Mouse (Mus musculus) midbrain, embryonic 11.5 days (tissue): ENCODE results near the gene Zdhhc13. TPM values are rescaled to one million over a fixed set of nuclear protein-coding genes. Genes with fewer than 3 reads are reported as not detected.
A peak's percentile ranks its signal among the peaks of the same experiment; 100 is the strongest.

Experiments
- ATAC-seq: fragments of 200-750 bp; cut with Nextera tagmentation; 2 replicates; pipeline ENCODE4 v1.8.0; 2017; ENCODE audit warnings: moderate TSS enrichment, moderate library complexity; ENCODE audit not compliant: low FRiP score
- DNase-seq: peaks from one replicate; pipeline ENCODE4 v3.0.0; 2015; ENCODE audit warnings: low spot score; ENCODE audit errors: missing footprints
- H3K27ac ChIP-seq: fragments of 300-500 bp; sonication (generic); 2 replicates; pipeline ENCODE4 v1.5.1; 2014; ENCODE audit warnings: low read depth, low read length
- H3K27me3 ChIP-seq: fragments of 300-500 bp; sonication (generic); 2 replicates; pipeline ENCODE4 v1.6.1; 2014; ENCODE audit warnings: mild to moderate bottlenecking, low read length, moderate library complexity, mixed read lengths; ENCODE audit not compliant: control insufficient read depth, insufficient read depth
- H3K36me3 ChIP-seq: fragments of 300-500 bp; sonication (generic); 2 replicates; pipeline ENCODE4 v1.6.1; 2014; ENCODE audit warnings: mild to moderate bottlenecking, low read length, moderate library complexity, mixed read lengths; ENCODE audit not compliant: control insufficient read depth, insufficient read depth
- H3K4me1 ChIP-seq: fragments of 300-500 bp; sonication (generic); 2 replicates; pipeline ENCODE4 v1.6.1; 2014; ENCODE audit warnings: low read length; ENCODE audit not compliant: control insufficient read depth, insufficient read depth
- H3K4me2 ChIP-seq: fragments of 300-500 bp; sonication (generic); 2 replicates; pipeline ENCODE4 v1.6.1; 2014; ENCODE audit warnings: mild to moderate bottlenecking, moderate library complexity
- H3K4me3 ChIP-seq: fragments of 300-500 bp; sonication (generic); 2 replicates; pipeline ENCODE4 v1.5.1; 2014; ENCODE audit warnings: low read depth, low read length
- H3K9ac ChIP-seq: fragments of 300-500 bp; sonication (generic); 2 replicates; pipeline ENCODE4 v1.6.1; 2014; ENCODE audit warnings: low read length
- H3K9me3 ChIP-seq: fragments of 300-500 bp; sonication (generic); 2 replicates; pipeline ENCODE4 v1.6.1; 2016; ENCODE audit warnings: low read length; ENCODE audit not compliant: control insufficient read depth
- WGBS: fragments of 180-500 bp; shearing (Covaris S2); extraction: QIAGEN DNeasy Blood & Tissue Kit; methylation state at CpG from one replicate; pipeline ENCODE4 v1.1.7; 2014; 5-methylcytosine and 5-hydroxymethylcytosine counted together
- polyA plus RNA-seq: library from polyadenylated mRNA; unstranded; fragments of >200 nt; fragmentation: Nextera tagmentation; extraction: Ambion mirVana; gene quantifications from 2 replicates; pipeline ENCODE4 v1.2.1, GENCODE M21; 2014

Zdhhc13 gene
- polyA plus RNA-seq, 1 experiment from 2014 or later = 37.4 TPM

DNA sequence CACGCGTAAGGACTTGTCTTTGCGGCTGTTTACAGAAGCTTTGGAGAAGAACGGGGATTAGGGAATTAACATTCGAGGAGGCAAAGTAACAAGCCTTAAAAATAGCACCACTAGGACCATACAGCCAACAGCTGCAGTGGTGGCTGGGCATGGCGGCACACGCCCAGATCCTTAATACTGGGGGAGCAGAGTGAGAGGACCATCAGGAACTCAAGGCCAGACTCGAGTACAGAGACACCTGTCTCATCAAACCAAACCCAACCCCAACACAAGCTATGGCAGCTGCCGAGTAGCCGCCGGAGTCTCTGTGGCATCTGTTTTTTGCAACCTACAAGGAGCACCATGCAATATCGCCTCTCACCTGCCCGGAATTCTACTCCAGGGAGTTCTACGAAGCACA is 86.3 kb downstream of the Zdhhc13 start:
- Histone ChIP-seq H3K4me1 (peaks cover 8% of the 10 kb centered on the region), H3K9ac (no peak overlapping the region), H3K9me3 (no peaks in the 10 kb centered on the region), H3K4me3 (no peak overlapping the region), H3K4me2 (no peak overlapping the region), H3K27ac (no peak overlapping the region), H3K27me3 (no peaks in the 10 kb centered on the region), H3K36me3 (peaks cover 48% of the 10 kb centered on the region)
- ATAC-seq (no peak), DNase-seq (no peak)
- WGBS = 95% methylated on average over 14 of the region's 14 CpGs

- H3K36me3 ChIP-seq = peaks cover 34% of the 10 kb centered on the region
- peaks cover 14% of the 10 kb centered on the region for H3K4me1 ChIP-seq
- H3K4me2 ChIP-seq = no peak overlapping the region
- DNase-seq = peak; percentile 90
- no peaks in the 10 kb centered on the region for H3K9me3 ChIP-seq
- H3K9ac ChIP-seq = no peak overlapping the region
- no peak overlapping the region for H3K4me3 ChIP-seq
- ATAC-seq = no peak
- no peak overlapping the region for H3K27ac ChIP-seq
- WGBS = 83% methylated on average over 4 of the region's 4 CpGs
- no peaks in the 10 kb centered on the region for H3K27me3 ChIP-seq
These were observed 87.7 kb downstream of the Zdhhc13 start for GRCm38 (mm10) chr7:48876526-48876925.

Other genes with a start within 250 kb of the Zdhhc13 start
- gene Mrgprb2, start 230.9 kb upstream of the Zdhhc13 start, polyA plus RNA-seq = not detected in 2 replicates
- gene Mrgprb3, start 145.2 kb upstream of the Zdhhc13 start, polyA plus RNA-seq = not detected in 2 replicates
- gene Csrp3, start 59.0 kb downstream of the Zdhhc13 start, polyA plus RNA-seq = 0.19 TPM in 1 of 2 replicates, not detected in the other
- 14.5 and 15.5 TPM in 2 replicates for gene E2f8, start 92.6 kb downstream of the Zdhhc13 start, polyA plus RNA-seq
- 15.9 and 17.4 TPM in 2 replicates for gene Nav2, start 119.7 kb downstream of the Zdhhc13 start, polyA plus RNA-seq